Mouse (Mus musculus) thymus, postnatal 0 days (tissue): Measurements from ENCODE around the gene Cacng3. TPM values are rescaled to one million over a fixed set of nuclear protein-coding genes. Genes with fewer than 3 reads are reported as not detected.

Source experiments
- DNase-seq: peaks from one replicate; pipeline ENCODE4 v3.0.0-alpha.2; 2015; ENCODE audit warnings: low spot score
- polyA plus RNA-seq: library from polyadenylated mRNA; unstranded; fragments of >200 nt; fragmentation: Nextera tagmentation; extraction: Ambion mirVana; gene quantifications from 2 replicates; pipeline ENCODE4 v1.2.1, GENCODE M21; 2015

Gene Cacng3
- polyA plus RNA-seq, 1 experiment from 2014 or later, result not detected

DNA sequence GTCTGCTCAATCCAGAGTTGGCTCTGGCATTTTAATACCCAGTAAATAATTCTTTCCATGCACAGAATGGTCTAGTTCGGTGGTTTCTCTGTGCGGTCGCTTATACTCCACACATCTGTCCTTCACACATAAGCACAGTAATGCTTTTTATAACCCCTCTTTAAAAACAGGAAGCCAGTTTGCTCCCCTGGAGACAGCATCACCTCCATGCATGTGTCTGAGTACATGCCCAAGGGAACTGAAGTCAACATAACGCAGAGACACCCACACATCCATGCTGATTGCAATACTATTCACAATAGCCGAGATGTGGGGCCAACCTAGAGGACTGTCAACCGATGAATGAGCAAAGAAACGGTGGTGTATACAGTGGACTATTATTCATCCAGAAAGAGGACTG, 147.3 kb downstream of the Cacng3 start:
- no peak for DNase-seq
